Mouse (Mus musculus) ES-E14 (cell line): ENCODE results near the gene Tmem44.

Experiments used
- HCFC1 ChIP-seq: IDR thresholded peaks from 2 replicates; pipeline ENCODE4 v1.6.1; 2012; ENCODE audit warnings: low read length, inconsistent platforms, borderline replicate concordance; ENCODE audit not compliant: insufficient read depth
- MAFK ChIP-seq: IDR thresholded peaks from 2 replicates; pipeline ENCODE4 v1.6.1; 2014; ENCODE audit warnings: mild to moderate bottlenecking, low read depth, low read length, inconsistent platforms; ENCODE audit not compliant: insufficient read depth
- ZC3H11A ChIP-seq: IDR thresholded peaks from 2 replicates; pipeline ENCODE4 v1.6.1; 2012; ENCODE audit warnings: low read depth, mild to moderate bottlenecking, inconsistent platforms, low read length, borderline replicate concordance
- ZNF384 ChIP-seq: IDR thresholded peaks from 2 replicates; pipeline ENCODE4 v1.6.1; 2012; ENCODE audit warnings: low read depth, low read length, inconsistent platforms

GRCm38 (mm10) chr16:30591990-30592389, 41.3 kb upstream of the Tmem44 start:
- TF ChIP-seq ZNF384 (no peak), ZC3H11A (no peak), MAFK (no peak), HCFC1 (no peak)
